ENCODE assay signal across 11 mouse cellular contexts in genomic region chr2:64885696-64886095, GRCm38 (mm10).
DNase-seq lines count a peak whose midpoint lies in the region; ATAC-seq lines count a peak whose summit lies in the region.
"Had no signal": no experiment of that assay in that cellular context is flagged by ENCODE, and none has a peak within 500 bp of the region (broad histone marks: within the 10 kb centered on the region; RNA-seq: fewer than 3 reads in every experiment).

No protein-coding gene starts in this region.

- no peak for DNase-seq in forebrain, embryonic 11.5 days (ENCODE audit: low spot score)
- peak; percentile 23 for DNase-seq in kidney, postnatal 10 days
- no peak for DNase-seq in kidney, adult 18-20 months
- DNase-seq in right cerebral cortex, postnatal 10 days (ENCODE audit: low spot score in 2 of 2): peak; percentile 30 to 36
- DNase-seq in right cerebral cortex, postnatal 36 days (ENCODE audit: low spot score in 2 of 2): no peak
- DNase-seq in telencephalon, adult 2 months (ENCODE audit: low read depth, low spot score): peak; percentile 50
- DNase-seq in embryo, embryonic 9.5 days (ENCODE audit: extremely low spot score): no peak

- H3K27ac ChIP-seq in forebrain, embryonic 13.5 days: no peak overlapping the region
- H3K27ac ChIP-seq in forebrain, embryonic 11.5 days (ENCODE audit: low read depth, low read length): no peak overlapping the region
- H3K27ac ChIP-seq: forebrain, embryonic 10.5 days; heart, embryonic 13.5 days; macrophage had no signal

- ATAC-seq in forebrain, embryonic 13.5 days: peak; percentile 48; the same call in 1 of the 2 replicates
- ATAC-seq in forebrain, embryonic 11.5 days (replicated peaks; ENCODE audit: low FRiP score): no peak

- no peak overlapping the region for H3K4me2 ChIP-seq in forebrain, embryonic 13.5 days
- no peak overlapping the region for H3K4me2 ChIP-seq in forebrain, embryonic 11.5 days (ENCODE audit: low read depth, low read length, severe bottlenecking)
- H3K4me2 ChIP-seq: heart, embryonic 13.5 days had no signal

- peaks cover 17% of the 10 kb centered on the region for H3K4me1 ChIP-seq in forebrain, embryonic 13.5 days
- no peaks in the 10 kb centered on the region for H3K4me1 ChIP-seq in forebrain, embryonic 11.5 days (replicated peaks; ENCODE audit: control insufficient read depth, insufficient read depth, low read length)

- no peaks in the 10 kb centered on the region for H3K9me3 ChIP-seq in forebrain, embryonic 13.5 days (replicated peaks)
- no peaks in the 10 kb centered on the region for H3K9me3 ChIP-seq in forebrain, embryonic 11.5 days (ENCODE audit: control insufficient read depth, low read length)
- H3K9me3 ChIP-seq: forebrain, embryonic 10.5 days; heart, embryonic 13.5 days had no signal

- no peaks in the 10 kb centered on the region for H3K27me3 ChIP-seq in forebrain, embryonic 13.5 days
- no peaks in the 10 kb centered on the region for H3K27me3 ChIP-seq in forebrain, embryonic 11.5 days (ENCODE audit: control insufficient read depth, insufficient read depth, low read length)
- H3K27me3 ChIP-seq: heart, embryonic 13.5 days had no signal

- no peak overlapping the region for H3K9ac ChIP-seq in forebrain, embryonic 13.5 days
- no peak overlapping the region for H3K9ac ChIP-seq in forebrain, embryonic 11.5 days (ENCODE audit: low read length)
- H3K9ac ChIP-seq: heart, embryonic 13.5 days had no signal

- H3K36me3 ChIP-seq in forebrain, embryonic 13.5 days (ENCODE audit: poor library complexity, severe bottlenecking): no peaks in the 10 kb centered on the region
- H3K36me3 ChIP-seq in forebrain, embryonic 11.5 days (ENCODE audit: control insufficient read depth, insufficient read depth, low read length): no peaks in the 10 kb centered on the region
- H3K36me3 ChIP-seq: forebrain, embryonic 10.5 days; heart, embryonic 13.5 days had no signal

- H3K4me3 ChIP-seq in forebrain, embryonic 13.5 days: no peak overlapping the region
- no peak overlapping the region for H3K4me3 ChIP-seq in forebrain, embryonic 11.5 days (ENCODE audit: low read depth, low read length)
- H3K4me3 ChIP-seq: forebrain, embryonic 10.5 days; heart, embryonic 13.5 days had no signal

- 11% methylated on average over 5 of the region's 5 CpGs for WGBS in forebrain, embryonic 13.5 days
- 58% methylated on average over 5 of the region's 5 CpGs for WGBS in forebrain, embryonic 11.5 days

Comparison
In these comparisons a context has a peak if more than half of its experiments do, and no peak if none do; other contexts are left out.
1. DNase-seq: peak in kidney, postnatal 10 days (single experiment), right cerebral cortex, postnatal 10 days (2 of 2) and telencephalon, adult 2 months (single experiment); none in forebrain, embryonic 11.5 days (single experiment), kidney, adult 18-20 months (single experiment), right cerebral cortex, postnatal 36 days (0 of 2) and embryo, embryonic 9.5 days (single experiment).